Comparison of ENCODE assay signal across 30 mouse cellular contexts in genomic region chr3:134379549-134379948, GRCm38 (mm10).
"Had no signal": no experiment of that assay in that cellular context is flagged by ENCODE, and none has a peak within 500 bp of the region (broad histone marks: within the 10 kb centered on the region; RNA-seq: fewer than 3 reads in every experiment).

No protein-coding gene starts in this region.

- ATAC-seq: liver, embryonic 12.5 days; liver, postnatal 0 days; lung, postnatal 0 days; midbrain, embryonic 13.5 days; midbrain, embryonic 15.5 days; midbrain, embryonic 16.5 days had no signal

- H3K4me1 ChIP-seq: limb, embryonic 10.5 days; limb, embryonic 12.5 days; limb, embryonic 13.5 days; limb, embryonic 15.5 days; liver, embryonic 12.5 days; liver, embryonic 13.5 days; liver, embryonic 15.5 days; megakaryocyte, embryonic 14.5 days; midbrain, embryonic 10.5 days; midbrain, embryonic 12.5 days; midbrain, embryonic 13.5 days; midbrain, embryonic 15.5 days; neural tube, embryonic 12.5 days had no signal

- H3K4me2 ChIP-seq: limb, embryonic 12.5 days; limb, embryonic 13.5 days; limb, embryonic 15.5 days; liver, embryonic 11.5 days; liver, embryonic 12.5 days; liver, embryonic 13.5 days; liver, embryonic 15.5 days; midbrain, embryonic 11.5 days; midbrain, embryonic 12.5 days; midbrain, embryonic 13.5 days; midbrain, embryonic 15.5 days; neural tube, embryonic 12.5 days had no signal

- DNase-seq: left cerebral cortex, postnatal 4 days; liver; liver, embryonic 13.5 days; liver, postnatal 0 days; lung, adult 18-20 months; lung, postnatal 10 days; lung, postnatal 14 days; lung, postnatal 36 days; lung, postnatal 4 days; midbrain, embryonic 14.5 days had no signal

- H3K36me3 ChIP-seq: limb, embryonic 10.5 days; limb, embryonic 12.5 days; limb, embryonic 13.5 days; limb, embryonic 15.5 days; liver, embryonic 12.5 days; liver, embryonic 13.5 days; liver, embryonic 15.5 days; midbrain, embryonic 10.5 days; midbrain, embryonic 12.5 days; midbrain, embryonic 13.5 days; midbrain, embryonic 15.5 days; neural tube, embryonic 12.5 days had no signal

- H3K4me3 ChIP-seq: left cerebral cortex, adult 2 months; limb, embryonic 10.5 days; limb, embryonic 12.5 days; limb, embryonic 13.5 days; limb, embryonic 15.5 days; liver, embryonic 12.5 days; liver, embryonic 13.5 days; liver, embryonic 15.5 days; megakaryocyte, embryonic 14.5 days; midbrain, embryonic 10.5 days; midbrain, embryonic 12.5 days; midbrain, embryonic 13.5 days; midbrain, embryonic 15.5 days; myocyte; neural tube, embryonic 12.5 days had no signal

- H3K9ac ChIP-seq: limb, embryonic 12.5 days; limb, embryonic 13.5 days; limb, embryonic 15.5 days; liver, embryonic 12.5 days; liver, embryonic 13.5 days; liver, embryonic 14.5 days; liver, embryonic 15.5 days; liver, postnatal 0 days; midbrain, embryonic 12.5 days; midbrain, embryonic 13.5 days; midbrain, embryonic 15.5 days; neural tube, embryonic 12.5 days had no signal

- H3K9me3 ChIP-seq: limb, embryonic 10.5 days; limb, embryonic 12.5 days; limb, embryonic 13.5 days; limb, embryonic 15.5 days; liver, embryonic 12.5 days; liver, embryonic 13.5 days; liver, embryonic 15.5 days; megakaryocyte, embryonic 14.5 days; midbrain, embryonic 10.5 days; midbrain, embryonic 12.5 days; midbrain, embryonic 13.5 days; midbrain, embryonic 15.5 days; neural tube, embryonic 12.5 days had no signal

- H3K27me3 ChIP-seq: limb, embryonic 12.5 days; limb, embryonic 13.5 days; limb, embryonic 15.5 days; liver, embryonic 12.5 days; liver, embryonic 13.5 days; liver, embryonic 15.5 days; megakaryocyte, embryonic 14.5 days; midbrain, embryonic 12.5 days; midbrain, embryonic 13.5 days; midbrain, embryonic 15.5 days; neural tube, embryonic 12.5 days had no signal

- H3K27ac ChIP-seq: left cerebral cortex, adult 2 months; limb, embryonic 10.5 days; limb, embryonic 12.5 days; limb, embryonic 13.5 days; limb, embryonic 15.5 days; liver, embryonic 12.5 days; liver, embryonic 13.5 days; liver, embryonic 14.5 days; liver, embryonic 15.5 days; macrophage; midbrain, embryonic 10.5 days; midbrain, embryonic 12.5 days; midbrain, embryonic 13.5 days; midbrain, embryonic 15.5 days; neural tube, embryonic 12.5 days had no signal
